Mouse (Mus musculus): ENCODE measurements around the gene Pip4k2a. TPM values are rescaled to one million over a fixed set of nuclear protein-coding genes. Genes with fewer than 3 reads are reported as not detected.

The Pip4k2a gene
- polyA plus RNA-seq, 1 experiment from 2014 or later, result 8.8 TPM

- Histone ChIP-seq H3K27ac (replicated peaks; ENCODE audit: low read depth, low read length) (no peak overlapping the region), H3K9ac (ENCODE audit: low read length) (no peak overlapping the region), H3K4me1 (ENCODE audit: control insufficient read depth, insufficient read depth, low read length) (0 out of 2 replicates have a peak, but pooled peaks cover 2% of the 10 kb centered on the region), H3K9me3 (ENCODE audit: control insufficient read depth, low read length) (no peaks in the 10 kb centered on the region), H3K4me3 (ENCODE audit: low read depth, low read length) (no peak overlapping the region), H3K36me3 (ENCODE audit: control insufficient read depth, insufficient read depth, low read length) (no peaks in the 10 kb centered on the region), H3K27me3 (ENCODE audit: control insufficient read depth, insufficient read depth, low read length) (no peaks in the 10 kb centered on the region), H3K4me2 (ENCODE audit: low read depth, severe bottlenecking) (no peak overlapping the region)
- ATAC-seq (ENCODE audit: insufficient number of reproducible peaks, low FRiP score, low TSS enrichment, low read depth) (no peak), DNase-seq (ENCODE audit: low spot score) (no peak)
- WGBS, result 93% methylated on average over 4 of the region's 4 CpGs
Measured at GRCm38 (mm10) chr2:18839532-18839931, 158.4 kb downstream of the Pip4k2a start.

GRCm38 (mm10) chr2:18835266-18835908, 162.5 kb downstream of the Pip4k2a start:
- DNase-seq (ENCODE audit: low spot score), result no peak

GRCm38 (mm10) chr2:18833024-18833590, 164.8 kb downstream of the Pip4k2a start:
- Histone ChIP-seq H3K36me3 (ENCODE audit: control insufficient read depth, insufficient read depth, low read length) (no peaks in the 10 kb centered on the region), H3K27ac (replicated peaks; ENCODE audit: low read depth, low read length) (no peak overlapping the region), H3K27me3 (ENCODE audit: control insufficient read depth, insufficient read depth, low read length) (no peaks in the 10 kb centered on the region), H3K4me2 (ENCODE audit: low read depth, severe bottlenecking) (no peak overlapping the region), H3K4me1 (ENCODE audit: control insufficient read depth, insufficient read depth, low read length) (0 out of 2 replicates have a peak, but pooled peaks cover 2% of the 10 kb centered on the region), H3K9ac (ENCODE audit: low read length) (no peak overlapping the region), H3K4me3 (ENCODE audit: low read depth, low read length) (no peak overlapping the region), H3K9me3 (ENCODE audit: control insufficient read depth, low read length) (no peaks in the 10 kb centered on the region)
- DNase-seq (ENCODE audit: low spot score) (no peak), ATAC-seq (ENCODE audit: insufficient number of reproducible peaks, low FRiP score, low TSS enrichment, low read depth) (no peak)
- 89% methylated on average over 9 of the region's 9 CpGs for WGBS

More at GRCm38 (mm10) chr2:18835266-18835908, 162.5 kb downstream of the Pip4k2a start:
- H3K9me3 ChIP-seq (ENCODE audit: control insufficient read depth, low read length), result no peaks in the 10 kb centered on the region
- H3K27ac ChIP-seq (replicated peaks; ENCODE audit: low read depth, low read length), result no peak overlapping the region
- WGBS, result 95% methylated on average over 12 of the region's 12 CpGs
- H3K9ac ChIP-seq (ENCODE audit: low read length), result no peak overlapping the region
- H3K4me2 ChIP-seq (ENCODE audit: low read depth, severe bottlenecking), result no peak overlapping the region
- 0 out of 2 replicates have a peak, but pooled peaks cover 2% of the 10 kb centered on the region for H3K4me1 ChIP-seq (ENCODE audit: control insufficient read depth, insufficient read depth, low read length)
- H3K27me3 ChIP-seq (ENCODE audit: control insufficient read depth, insufficient read depth, low read length), result no peaks in the 10 kb centered on the region
- ATAC-seq (ENCODE audit: insufficient number of reproducible peaks, low FRiP score, low TSS enrichment, low read depth), result no peak
- no peaks in the 10 kb centered on the region for H3K36me3 ChIP-seq (ENCODE audit: control insufficient read depth, insufficient read depth, low read length)
- H3K4me3 ChIP-seq (ENCODE audit: low read depth, low read length), result no peak overlapping the region

GRCm38 (mm10) chr2:18831031-18831774, 166.7 kb downstream of the Pip4k2a start:
- H3K36me3 ChIP-seq (ENCODE audit: control insufficient read depth, insufficient read depth, low read length), result no peaks in the 10 kb centered on the region
- H3K27ac ChIP-seq (replicated peaks; ENCODE audit: low read depth, low read length), result no peak overlapping the region
- peak; percentile 54; the same call in 1 of the 2 replicates for ATAC-seq (ENCODE audit: insufficient number of reproducible peaks, low FRiP score, low TSS enrichment, low read depth)
- no peak overlapping the region for H3K9ac ChIP-seq (ENCODE audit: low read length)
- 13% methylated on average over 6 of the region's 6 CpGs for WGBS
- peak; percentile 40 for DNase-seq (ENCODE audit: low spot score)
- 0 out of 2 replicates have a peak, but pooled peaks cover 2% of the 10 kb centered on the region for H3K4me1 ChIP-seq (ENCODE audit: control insufficient read depth, insufficient read depth, low read length)
- H3K4me2 ChIP-seq (ENCODE audit: low read depth, severe bottlenecking), result no peak overlapping the region
- H3K9me3 ChIP-seq (ENCODE audit: control insufficient read depth, low read length), result no peaks in the 10 kb centered on the region
- no peaks in the 10 kb centered on the region for H3K27me3 ChIP-seq (ENCODE audit: control insufficient read depth, insufficient read depth, low read length)
- H3K4me3 ChIP-seq (ENCODE audit: low read depth, low read length), result no peak overlapping the region

- DNase-seq (ENCODE audit: low spot score) (no peak), ATAC-seq (ENCODE audit: insufficient number of reproducible peaks, low FRiP score, low TSS enrichment, low read depth) (no peak)
- H3K27me3 ChIP-seq (ENCODE audit: control insufficient read depth, insufficient read depth, low read length), result no peaks in the 10 kb centered on the region
- 56% methylated on average over 9 of the region's 9 CpGs for WGBS
- no peak overlapping the region for H3K27ac ChIP-seq (replicated peaks; ENCODE audit: low read depth, low read length)
- peaks cover 11% of the 10 kb centered on the region for H3K4me1 ChIP-seq (ENCODE audit: control insufficient read depth, insufficient read depth, low read length)
- H3K36me3 ChIP-seq (ENCODE audit: control insufficient read depth, insufficient read depth, low read length), result no peaks in the 10 kb centered on the region
- H3K9ac ChIP-seq (ENCODE audit: low read length), result no peak overlapping the region
- no peaks in the 10 kb centered on the region for H3K9me3 ChIP-seq (ENCODE audit: control insufficient read depth, low read length)
- H3K4me3 ChIP-seq (ENCODE audit: low read depth, low read length), result no peak overlapping the region
- no peak overlapping the region for H3K4me2 ChIP-seq (ENCODE audit: low read depth, severe bottlenecking)
Measured at GRCm38 (mm10) chr2:18822711-18823110, 175.2 kb downstream of the Pip4k2a start.

- Histone ChIP-seq H3K9ac (ENCODE audit: low read length) (no peak overlapping the region; the same call in 1 of the 2 replicates), H3K27ac (replicated peaks; ENCODE audit: low read depth, low read length) (peak overlapping the region; percentile 30; the same call in 1 of the 2 replicates), H3K4me3 (ENCODE audit: low read depth, low read length) (no peak overlapping the region), H3K36me3 (ENCODE audit: control insufficient read depth, insufficient read depth, low read length) (no peaks in the 10 kb centered on the region), H3K4me1 (ENCODE audit: control insufficient read depth, insufficient read depth, low read length) (peaks cover 11% of the 10 kb centered on the region), H3K9me3 (ENCODE audit: control insufficient read depth, low read length) (no peaks in the 10 kb centered on the region), H3K4me2 (ENCODE audit: low read depth, severe bottlenecking) (peak overlapping the region; percentile 36), H3K27me3 (ENCODE audit: control insufficient read depth, insufficient read depth, low read length) (no peaks in the 10 kb centered on the region)
- peak; percentile 86 for ATAC-seq (ENCODE audit: insufficient number of reproducible peaks, low FRiP score, low TSS enrichment, low read depth)
- DNase-seq (ENCODE audit: low spot score), result peak; percentile 78
- WGBS, result 31% methylated on average over 18 of the region's 18 CpGs
Measured at GRCm38 (mm10) chr2:18821451-18822379, 176.2 kb downstream of the Pip4k2a start.

- Histone ChIP-seq H3K9me3 (ENCODE audit: control insufficient read depth, low read length) (no peaks in the 10 kb centered on the region), H3K36me3 (ENCODE audit: control insufficient read depth, insufficient read depth, low read length) (no peaks in the 10 kb centered on the region), H3K4me2 (ENCODE audit: low read depth, severe bottlenecking) (no peak overlapping the region), H3K4me1 (ENCODE audit: control insufficient read depth, insufficient read depth, low read length) (peaks cover 11% of the 10 kb centered on the region), H3K4me3 (ENCODE audit: low read depth, low read length) (no peak overlapping the region), H3K27me3 (ENCODE audit: control insufficient read depth, insufficient read depth, low read length) (no peaks in the 10 kb centered on the region), H3K9ac (ENCODE audit: low read length) (no peak overlapping the region), H3K27ac (replicated peaks; ENCODE audit: low read depth, low read length) (no peak overlapping the region)
- 69% methylated on average over 7 of the region's 7 CpGs for WGBS
- ATAC-seq (ENCODE audit: insufficient number of reproducible peaks, low FRiP score, low TSS enrichment, low read depth) (no peak), DNase-seq (ENCODE audit: low spot score) (no peak)
Measured at GRCm38 (mm10) chr2:18819520-18819919, 178.4 kb downstream of the Pip4k2a start.

- 89% methylated on average over 2 of the region's 2 CpGs for WGBS
- DNase-seq (ENCODE audit: low spot score) (no peak), ATAC-seq (ENCODE audit: insufficient number of reproducible peaks, low FRiP score, low TSS enrichment, low read depth) (no peak)
- H3K4me2 ChIP-seq (ENCODE audit: low read depth, severe bottlenecking), result no peak overlapping the region
- H3K9me3 ChIP-seq (ENCODE audit: control insufficient read depth, low read length), result no peaks in the 10 kb centered on the region
- no peak overlapping the region for H3K27ac ChIP-seq (replicated peaks; ENCODE audit: low read depth, low read length)
- H3K4me3 ChIP-seq (ENCODE audit: low read depth, low read length), result no peak overlapping the region
- H3K36me3 ChIP-seq (ENCODE audit: control insufficient read depth, insufficient read depth, low read length), result no peaks in the 10 kb centered on the region
- H3K4me1 ChIP-seq (ENCODE audit: control insufficient read depth, insufficient read depth, low read length), result peaks cover under 1% of the 10 kb centered on the region; the same call in 1 of the 2 replicates
- H3K27me3 ChIP-seq (ENCODE audit: control insufficient read depth, insufficient read depth, low read length), result no peaks in the 10 kb centered on the region
- H3K9ac ChIP-seq (ENCODE audit: low read length), result no peak overlapping the region
Measured at GRCm38 (mm10) chr2:18816036-18816435, 181.9 kb downstream of the Pip4k2a start.

Measured in limb, embryonic 11.5 days (tissue).